ENCODE assay signal across 9 mouse cellular contexts in the genomic region with DNA sequence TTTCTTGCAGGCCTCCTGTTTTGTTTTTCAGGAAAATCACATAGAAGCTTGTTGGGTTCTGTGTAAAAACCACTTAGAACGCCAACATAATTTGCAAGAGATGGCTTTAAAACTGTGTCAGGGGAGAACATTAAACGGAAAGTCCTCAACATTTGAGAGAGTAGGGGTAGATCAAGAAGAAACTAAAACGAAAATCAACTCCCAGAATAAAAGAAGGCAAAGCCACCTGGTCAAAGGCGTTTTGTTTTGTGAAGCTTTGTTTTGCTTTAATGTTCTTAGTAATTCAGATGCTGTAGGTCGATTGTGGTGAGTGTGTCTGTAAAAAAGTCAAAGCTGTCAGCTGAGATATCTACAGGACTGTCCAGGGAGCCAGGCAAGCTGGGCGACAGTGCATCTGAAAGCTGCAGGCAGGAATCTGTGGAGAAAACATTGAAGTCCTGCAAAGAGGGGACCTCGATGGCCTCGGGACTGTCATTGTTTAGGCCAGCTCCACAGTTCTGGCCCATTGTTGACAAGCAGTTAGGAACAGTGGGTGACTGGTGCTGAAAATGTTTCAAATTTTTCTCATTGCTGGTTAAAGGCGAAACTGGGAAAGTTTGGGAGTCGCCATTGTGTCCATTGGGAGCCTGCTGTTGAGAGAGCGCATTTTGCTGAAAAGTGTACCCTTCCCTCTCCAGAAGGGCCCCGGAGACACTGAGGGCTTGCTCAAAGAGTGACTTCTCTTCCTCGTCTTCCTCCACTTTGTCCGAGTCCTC. TPM values are rescaled to one million over a fixed set of nuclear protein-coding genes. Genes with fewer than 3 reads are reported as not detected.
DNase-seq lines count a peak whose midpoint lies in the region; ATAC-seq lines count a peak whose summit lies in the region.
"Had no signal": no experiment of that assay in that cellular context is flagged by ENCODE, and none has a peak within 500 bp of the region (broad histone marks: within the 10 kb centered on the region; RNA-seq: fewer than 3 reads in every experiment).

No protein-coding gene starts in this region.

- H3K4me2 ChIP-seq in heart, embryonic 16.5 days (ENCODE audit: low read depth, low read length) = peak overlapping the region; percentile 36
- peak overlapping the region; percentile 39 for H3K4me2 ChIP-seq in liver, embryonic 12.5 days

- DNase-seq in kidney, adult 9 months = peak; percentile 13
- DNase-seq in kidney, postnatal 36 days = no peak
- DNase-seq in cerebellum, postnatal 4 days (ENCODE audit: low spot score in 2 of 2) = no peak
- no peak for DNase-seq in frontal cortex, adult 2 months (ENCODE audit: extremely low spot score in 1 of 2, low spot score in 1 of 2)
- no peak for DNase-seq in frontal cortex, postnatal 36 days (ENCODE audit: low spot score in 2 of 2)

- no peak for ATAC-seq in heart, embryonic 16.5 days (replicated peaks; ENCODE audit: extremely low read depth, insufficient read depth, low FRiP score)
- no peak for ATAC-seq in liver, embryonic 12.5 days

- H3K27me3 ChIP-seq in heart, embryonic 16.5 days (ENCODE audit: control insufficient read depth, insufficient read depth, low read length) = peaks cover 79% of the 10 kb centered on the region
- peaks cover 98% of the 10 kb centered on the region for H3K27me3 ChIP-seq in liver, embryonic 12.5 days (replicated peaks)

- peak overlapping the region; percentile 20; the same call in 1 of the 2 replicates for H3K9ac ChIP-seq in heart, embryonic 16.5 days (ENCODE audit: low read length)
- H3K9ac ChIP-seq in liver, embryonic 12.5 days = 0 out of 2 replicates have a peak overlapping the region, but pooled peaks have one; percentile 19

- WGBS in heart, embryonic 16.5 days = 16% methylated on average over 14 of the region's 14 CpGs
- 10% methylated on average over 14 of the region's 14 CpGs for WGBS in liver, embryonic 12.5 days (ENCODE audit: insufficient replicate concordance)

- no peaks in the 10 kb centered on the region for H3K36me3 ChIP-seq in heart, embryonic 16.5 days (ENCODE audit: control insufficient read depth, insufficient read depth)
- H3K36me3 ChIP-seq in liver, embryonic 12.5 days = no peaks in the 10 kb centered on the region
- H3K36me3 ChIP-seq: G1E had no signal

- peak overlapping the region; percentile 89 for H3K27ac ChIP-seq in brown adipose tissue, adult 24 weeks (replicated peaks; ENCODE audit: low read depth, low read length)
- peak overlapping the region; percentile 61 for H3K27ac ChIP-seq in heart, embryonic 16.5 days (ENCODE audit: low read length)
- H3K27ac ChIP-seq in liver, embryonic 12.5 days = peak overlapping the region; percentile 49

- H3K4me3 ChIP-seq in brown adipose tissue, adult 24 weeks (ENCODE audit: insufficient read depth, low read depth, low read length) = peak overlapping the region; percentile 92
- peak overlapping the region; percentile 45 for H3K4me3 ChIP-seq in heart, embryonic 16.5 days (ENCODE audit: low read length)
- H3K4me3 ChIP-seq in liver, embryonic 12.5 days = peak overlapping the region; percentile 19

- H3K9me3 ChIP-seq in heart, embryonic 16.5 days (replicated peaks; ENCODE audit: control insufficient read depth, low read length) = no peaks in the 10 kb centered on the region
- H3K9me3 ChIP-seq in liver, embryonic 12.5 days (replicated peaks) = no peaks in the 10 kb centered on the region
- H3K9me3 ChIP-seq: G1E had no signal

- peaks cover 9% of the 10 kb centered on the region for H3K4me1 ChIP-seq in brown adipose tissue, adult 24 weeks (ENCODE audit: control insufficient read depth, insufficient read depth, insufficient read length, low read length)
- H3K4me1 ChIP-seq in heart, embryonic 16.5 days (ENCODE audit: control insufficient read depth, insufficient read depth, low read length) = peaks cover 10% of the 10 kb centered on the region
- peaks cover 8% of the 10 kb centered on the region for H3K4me1 ChIP-seq in liver, embryonic 12.5 days

RNA-seq across cellular contexts. Expression of a gene that starts 1.8 kb away (rescaled TPM):
- 2.9 TPM in 1 of 2 replicates, not detected in the other for polyA plus RNA-seq in brown adipose tissue, adult 24 weeks (2012; ENCODE audit: insufficient read depth, insufficient read length, missing spikeins)
- 1.5 and 2.0 TPM in 2 replicates for polyA plus RNA-seq in heart, embryonic 16.5 days (2015; fragmentation: Nextera tagmentation; extraction: Ambion mirVana)
- 1.4 TPM in 2 replicates for polyA plus RNA-seq in liver, embryonic 12.5 days (2016; fragmentation: Nextera tagmentation; extraction: Ambion mirVana)
- polyA plus RNA-seq in frontal cortex, adult 2 months (2012; rRNA removed) = not detected in 2 replicates
- polyA plus RNA-seq: G1E had no signal

RNA-seq across cellular contexts. Expression of a gene that starts 4.7 kb away (rescaled TPM):
- 0.50 and 0.99 TPM in 2 replicates for polyA plus RNA-seq in brown adipose tissue, adult 24 weeks (2012; ENCODE audit: insufficient read depth, insufficient read length, missing spikeins)
- polyA plus RNA-seq in heart, embryonic 16.5 days (2015; fragmentation: Nextera tagmentation; extraction: Ambion mirVana) = 0.44 and 0.68 TPM in 2 replicates
- polyA plus RNA-seq in liver, embryonic 12.5 days (2016; fragmentation: Nextera tagmentation; extraction: Ambion mirVana) = 1.0 and 1.1 TPM in 2 replicates
- polyA plus RNA-seq in frontal cortex, adult 2 months (2012; rRNA removed) = 0.04 TPM in 1 of 2 replicates, not detected in the other
- polyA plus RNA-seq: G1E had no signal

RNA-seq across cellular contexts. Expression of a gene that starts 14.5 kb away (rescaled TPM):
- not detected in 2 replicates for polyA plus RNA-seq in brown adipose tissue, adult 24 weeks (2012; ENCODE audit: insufficient read depth, insufficient read length, missing spikeins)
- polyA plus RNA-seq in heart, embryonic 16.5 days (2015; fragmentation: Nextera tagmentation; extraction: Ambion mirVana) = 0.13 and 0.32 TPM in 2 replicates
- 0.29 TPM in 2 replicates for polyA plus RNA-seq in liver, embryonic 12.5 days (2016; fragmentation: Nextera tagmentation; extraction: Ambion mirVana)
- not detected in 2 replicates for polyA plus RNA-seq in frontal cortex, adult 2 months (2012; rRNA removed)
- polyA plus RNA-seq: G1E had no signal

RNA-seq across cellular contexts. Expression of a gene that starts 28.8 kb away (rescaled TPM):
- 14.0 and 26.4 TPM in 2 replicates for polyA plus RNA-seq in brown adipose tissue, adult 24 weeks (2012; ENCODE audit: insufficient read depth, insufficient read length, missing spikeins)
- 0.54 TPM in 1 of 2 replicates, not detected in the other for polyA plus RNA-seq in heart, embryonic 16.5 days (2015; fragmentation: Nextera tagmentation; extraction: Ambion mirVana)
- polyA plus RNA-seq in liver, embryonic 12.5 days (2016; fragmentation: Nextera tagmentation; extraction: Ambion mirVana) = 0.79 and 0.92 TPM in 2 replicates
- 0.06 TPM in 1 of 2 replicates, not detected in the other for polyA plus RNA-seq in frontal cortex, adult 2 months (2012; rRNA removed)
- polyA plus RNA-seq: G1E had no signal

RNA-seq across cellular contexts. Expression of a gene that starts 41.6 kb away (rescaled TPM):
- polyA plus RNA-seq in brown adipose tissue, adult 24 weeks (2012; ENCODE audit: insufficient read depth, insufficient read length, missing spikeins) = 35.9 and 39.4 TPM in 2 replicates
- 1.3 and 3.3 TPM in 2 replicates for polyA plus RNA-seq in heart, embryonic 16.5 days (2015; fragmentation: Nextera tagmentation; extraction: Ambion mirVana)
- polyA plus RNA-seq in liver, embryonic 12.5 days (2016; fragmentation: Nextera tagmentation; extraction: Ambion mirVana) = 2.1 and 3.1 TPM in 2 replicates
- 0.11 TPM in 1 of 2 replicates, not detected in the other for polyA plus RNA-seq in frontal cortex, adult 2 months (2012; rRNA removed)
- polyA plus RNA-seq: G1E had no signal

Comparison
In these comparisons a context has a peak if more than half of its experiments do, and no peak if none do; other contexts are left out.
1. H3K4me3 ChIP-seq: peak in every context shown above with its lines; median percentile 92 in brown adipose tissue, adult 24 weeks; 45 in heart, embryonic 16.5 days; 19 in liver, embryonic 12.5 days.